8 mouse cellular contexts compared by ENCODE assay signal in the genomic region with DNA sequence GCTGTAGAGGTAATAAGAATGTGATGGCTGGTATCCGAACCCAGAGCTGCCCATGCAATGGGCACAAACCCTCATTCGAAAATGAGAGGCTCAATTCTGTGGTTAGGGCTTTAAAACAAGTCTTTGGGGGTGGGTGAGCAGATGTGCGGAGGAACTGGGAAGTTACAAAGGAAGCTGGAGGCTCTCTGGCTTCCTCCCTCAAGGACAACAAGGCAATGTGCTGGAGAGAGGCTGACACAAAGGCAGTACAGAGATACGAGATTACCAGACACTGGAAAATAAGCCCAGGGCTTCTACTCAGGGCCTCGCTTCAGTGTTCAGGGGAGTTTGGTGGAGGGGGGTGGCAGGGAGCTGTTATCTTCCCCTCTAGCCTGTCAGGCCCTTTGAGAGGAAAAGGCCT. TPM values are rescaled to one million over a fixed set of nuclear protein-coding genes. Genes with fewer than 3 reads are reported as not detected.
A peak's percentile ranks its signal among the peaks of the same experiment; 100 is the strongest.
DNase-seq lines count a peak whose midpoint lies in the region; ATAC-seq lines count a peak whose summit lies in the region.

No protein-coding gene starts in this region.

- peak overlapping the region; percentile 98 for H3K27ac ChIP-seq in embryonic facial prominence, embryonic 12.5 days
- H3K27ac ChIP-seq in stomach, embryonic 15.5 days = peak overlapping the region; percentile 99

- 0 out of 2 replicates have a peak overlapping the region, but pooled peaks have one; percentile 96 for H3K4me3 ChIP-seq in embryonic facial prominence, embryonic 12.5 days
- H3K4me3 ChIP-seq in stomach, embryonic 15.5 days (replicated peaks) = no peak overlapping the region

- no peaks in the 10 kb centered on the region for H3K27me3 ChIP-seq in embryonic facial prominence, embryonic 12.5 days
- H3K27me3 ChIP-seq in stomach, embryonic 15.5 days (replicated peaks) = no peaks in the 10 kb centered on the region

- 42% methylated on average over 5 of the region's 5 CpGs for WGBS in embryonic facial prominence, embryonic 12.5 days
- 50% methylated on average over 5 of the region's 5 CpGs for WGBS in stomach, embryonic 15.5 days

- H3K4me1 ChIP-seq in embryonic facial prominence, embryonic 12.5 days = peaks cover 10% of the 10 kb centered on the region; the same call in 1 of the 2 replicates
- H3K4me1 ChIP-seq in stomach, embryonic 15.5 days = 0 out of 2 replicates have a peak, but pooled peaks cover 7% of the 10 kb centered on the region

- H3K36me3 ChIP-seq in embryonic facial prominence, embryonic 12.5 days = no peaks in the 10 kb centered on the region
- H3K36me3 ChIP-seq in stomach, embryonic 15.5 days = no peaks in the 10 kb centered on the region

- H3K9ac ChIP-seq in embryonic facial prominence, embryonic 12.5 days = no peak overlapping the region
- H3K9ac ChIP-seq in stomach, embryonic 15.5 days = 0 out of 2 replicates have a peak overlapping the region, but pooled peaks have one; percentile 1

- no peaks in the 10 kb centered on the region for H3K9me3 ChIP-seq in embryonic facial prominence, embryonic 12.5 days
- H3K9me3 ChIP-seq in stomach, embryonic 15.5 days = no peaks in the 10 kb centered on the region

- intact Hi-C loops in heart, postnatal 10 days (cut with DNase I) = loop anchor here (2.0 to 5.0 kb wide), 5 partner anchors 47 to 173 kb away; no protein-coding TSS in a partner anchor
- intact Hi-C loops in gastrocnemius, postnatal 14 days (cut with DNase I; ENCODE audit: low total_unique reads) = no loop called here

- no peak for ATAC-seq in embryonic facial prominence, embryonic 12.5 days (ENCODE audit: insufficient number of reproducible peaks, insufficient read depth, low FRiP score, low TSS enrichment)
- ATAC-seq in stomach, embryonic 15.5 days (ENCODE audit: insufficient read depth, low FRiP score, low read depth) = no peak

- H3K4me2 ChIP-seq in embryonic facial prominence, embryonic 12.5 days (replicated peaks) = peak overlapping the region; percentile 93
- H3K4me2 ChIP-seq in stomach, embryonic 15.5 days = peak overlapping the region; percentile 93; the same call in 1 of the 2 replicates

- DNase-seq in right cerebral cortex, adult 18-20 months = peak; percentile 48
- no peak for DNase-seq in right cerebral cortex, postnatal 4 days
- DNase-seq in heart, postnatal 10 days = peak; percentile 66 to 67
- peak; percentile 48 for DNase-seq in kidney, postnatal 10 days
- DNase-seq in lung, postnatal 14 days = peak; percentile 13
- no peak for DNase-seq in gastrocnemius, postnatal 14 days

RNA-seq across cellular contexts. Expression of gene Mef2a, which starts 1.3 kb away (rescaled TPM):
- polyA plus RNA-seq in embryonic facial prominence, embryonic 12.5 days (2016; fragmentation: Nextera tagmentation; extraction: Ambion mirVana) = 32.1 and 32.6 TPM in 2 replicates
- total RNA-seq in heart, postnatal 10 days (2021) = 100 to 1,000 TPM; 192 to 218 TPM
- polyA plus RNA-seq in stomach, embryonic 15.5 days (2015; fragmentation: Nextera tagmentation; extraction: Ambion mirVana) = 36.0 and 38.4 TPM in 2 replicates
- 10 to 100 TPM; 67.8 to 69.8 TPM for total RNA-seq in gastrocnemius, postnatal 14 days (2021)

Comparison
In these comparisons a context has a peak if more than half of its experiments do, and no peak if none do; other contexts are left out.
1. DNase-seq: peak in right cerebral cortex, adult 18-20 months (single experiment), heart, postnatal 10 days (2 of 2), kidney, postnatal 10 days (single experiment) and lung, postnatal 14 days (single experiment); none in right cerebral cortex, postnatal 4 days (single experiment) and gastrocnemius, postnatal 14 days (single experiment).